33 mouse cellular contexts compared by ENCODE assay signal in genomic region chr2:105890816-105891215, GRCm38 (mm10).
"Had no signal": no experiment of that assay in that cellular context is flagged by ENCODE, and none has a peak within 500 bp of the region (broad histone marks: within the 10 kb centered on the region; RNA-seq: fewer than 3 reads in every experiment).

No protein-coding gene starts in this region.

- H3K27ac ChIP-seq: heart, embryonic 10.5 days; heart, embryonic 13.5 days; heart, embryonic 15.5 days; hindbrain, embryonic 10.5 days; hindbrain, embryonic 12.5 days; hindbrain, embryonic 13.5 days; hindbrain, embryonic 14.5 days; hindbrain, embryonic 15.5 days; hindbrain, postnatal 0 days; intestine, embryonic 15.5 days; kidney, embryonic 15.5 days; kidney, postnatal 0 days; layer of hippocampus, adult 2 months had no signal

- DNase-seq: heart, postnatal 10 days; heart, postnatal 14 days; heart, postnatal 36 days; heart, postnatal 4 days; kidney, adult 11 months; kidney, adult 18-20 months; kidney, adult 8-10 months; kidney, postnatal 10 days; kidney, postnatal 14 days; kidney, postnatal 25 days; kidney, postnatal 36 days; kidney, postnatal 4 days; layer of hippocampus, adult 9-11 months; layer of hippocampus, postnatal 36 days had no signal

- ATAC-seq: hindbrain, embryonic 16.5 days; hindbrain, postnatal 0 days; inflammation-experienced regulatory T-cells, adult 6 months; intestine, embryonic 15.5 days; intestine, embryonic 16.5 days; intestine, postnatal 0 days had no signal

- H3K4me2 ChIP-seq: heart, embryonic 11.5 days; heart, embryonic 12.5 days; heart, embryonic 13.5 days; heart, embryonic 15.5 days; hindbrain, embryonic 12.5 days; hindbrain, embryonic 13.5 days; hindbrain, embryonic 14.5 days; hindbrain, embryonic 15.5 days; intestine, embryonic 15.5 days; kidney, embryonic 15.5 days had no signal

- H3K27me3 ChIP-seq: heart, embryonic 12.5 days; heart, embryonic 13.5 days; heart, embryonic 15.5 days; hindbrain, embryonic 12.5 days; hindbrain, embryonic 13.5 days; hindbrain, embryonic 15.5 days; intestine, embryonic 15.5 days; kidney, embryonic 15.5 days had no signal

- H3K9me3 ChIP-seq: heart, embryonic 15.5 days; intestine, embryonic 15.5 days had no signal

- H3K9ac ChIP-seq: heart, embryonic 12.5 days; heart, embryonic 13.5 days; heart, embryonic 15.5 days; hindbrain, embryonic 12.5 days; hindbrain, embryonic 13.5 days; hindbrain, embryonic 14.5 days; hindbrain, embryonic 15.5 days; intestine, embryonic 15.5 days; kidney, embryonic 15.5 days had no signal

- H3K36me3 ChIP-seq: intestine, embryonic 15.5 days had no signal

- H3K4me1 ChIP-seq: heart, embryonic 10.5 days; heart, embryonic 12.5 days; heart, embryonic 13.5 days; heart, embryonic 15.5 days; hindbrain, embryonic 10.5 days; hindbrain, embryonic 12.5 days; hindbrain, embryonic 13.5 days; hindbrain, embryonic 15.5 days; intestine, embryonic 15.5 days; kidney, embryonic 15.5 days had no signal

- H3K4me3 ChIP-seq: heart, embryonic 10.5 days; heart, embryonic 12.5 days; heart, embryonic 13.5 days; heart, embryonic 15.5 days; hindbrain, embryonic 10.5 days; hindbrain, embryonic 12.5 days; hindbrain, embryonic 13.5 days; hindbrain, embryonic 15.5 days; intestine, embryonic 15.5 days; kidney, embryonic 15.5 days; layer of hippocampus, adult 2 months had no signal
